Mouse (Mus musculus): ENCODE data around the gene Lrrc66. TPM values are rescaled to one million over a fixed set of nuclear protein-coding genes. Genes with fewer than 3 reads are reported as not detected.

Gene Lrrc66
- total RNA-seq, 1 experiment = not detected

DNA sequence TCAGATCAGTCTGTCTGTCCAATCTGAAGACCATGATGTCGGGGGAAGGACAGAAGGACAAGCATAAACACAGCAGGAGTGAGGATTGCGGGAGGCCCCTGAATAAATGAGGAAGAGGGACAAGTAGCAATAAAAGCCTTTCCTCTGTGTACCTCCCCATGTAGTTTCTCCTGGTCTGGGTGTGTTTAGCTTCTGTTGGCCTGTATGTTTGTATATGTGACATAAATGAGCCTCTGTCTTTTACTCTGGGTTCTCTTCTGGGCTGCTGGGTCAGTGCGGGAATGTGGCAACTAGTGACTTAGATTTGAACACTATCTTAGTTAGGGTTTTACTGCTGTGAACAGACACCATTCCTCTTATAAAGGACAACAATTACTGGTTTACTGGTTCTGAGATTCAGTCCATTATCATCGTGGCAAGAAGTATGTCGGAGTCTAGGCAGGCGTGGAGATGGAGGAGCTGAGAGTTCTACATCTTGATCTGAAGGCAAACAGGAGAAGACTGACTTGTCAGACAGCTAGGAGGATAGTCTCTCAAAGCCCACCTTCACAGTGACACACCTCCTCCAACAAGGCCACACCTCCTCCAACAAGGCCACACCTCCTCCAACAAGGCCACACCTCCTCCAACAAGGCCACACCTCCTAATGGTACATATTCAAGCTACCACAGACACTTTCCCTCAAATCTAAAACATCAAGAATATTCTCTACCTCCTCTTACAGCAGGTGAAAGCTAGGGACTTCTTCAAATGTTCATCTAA is 60.8 kb downstream of the Lrrc66 start:
- H3K4me3 ChIP-seq (ENCODE audit: insufficient read depth in 1 of 2, low read depth in 1 of 2, low read length in 2 of 2, poor library complexity in 1 of 2, severe bottlenecking in 1 of 2) = no peak overlapping the region
- H3K9me3 ChIP-seq (ENCODE audit: control insufficient read depth, insufficient read depth, low read depth, low read length) = no peaks in the 10 kb centered on the region
- H3K36me3 ChIP-seq (ENCODE audit: control insufficient read depth, insufficient read depth, low read length, poor library complexity, severe bottlenecking) = no peaks in the 10 kb centered on the region
- TF ChIP-seq ZC3H11A (IDR thresholded peaks at IDR 0.05; ENCODE audit: borderline replicate concordance, low read depth, low read length) = no peak
- no peak for TF ChIP-seq HCFC1 (IDR thresholded peaks at IDR 0.05; ENCODE audit: borderline replicate concordance, insufficient read depth, low read length)
- no peak for TF ChIP-seq MAFK (IDR thresholded peaks at IDR 0.05; ENCODE audit: insufficient read depth, low read depth, low read length)
- TF ChIP-seq CHD2 (IDR thresholded peaks at IDR 0.05; ENCODE audit: low read depth, low read length) = no peak
- TF ChIP-seq ZNF384 (IDR thresholded peaks at IDR 0.05; ENCODE audit: low read depth, low read length) = no peak
- H3K4me1 ChIP-seq (ENCODE audit: control insufficient read depth in 2 of 2, insufficient read depth in 2 of 2, low read length in 2 of 2, poor library complexity in 1 of 2) = no peaks in the 10 kb centered on the region; a peak in 1 of 4 replicates
- no peak for DNase-seq (ENCODE audit: low read depth, low spot score)
- no peak overlapping the region for H3K27ac ChIP-seq (ENCODE audit: insufficient read depth, low read depth, low read length, poor library complexity, severe bottlenecking)
- in situ Hi-C loops (cut with MboI; ENCODE audit: low sequenced_read_pairs in 2 of 2, unreplicated experiment in 2 of 2) = no loop called here
- no peak overlapping the region for H3K9ac ChIP-seq (ENCODE audit: insufficient read depth, low read depth, low read length, poor library complexity, severe bottlenecking)

DNA sequence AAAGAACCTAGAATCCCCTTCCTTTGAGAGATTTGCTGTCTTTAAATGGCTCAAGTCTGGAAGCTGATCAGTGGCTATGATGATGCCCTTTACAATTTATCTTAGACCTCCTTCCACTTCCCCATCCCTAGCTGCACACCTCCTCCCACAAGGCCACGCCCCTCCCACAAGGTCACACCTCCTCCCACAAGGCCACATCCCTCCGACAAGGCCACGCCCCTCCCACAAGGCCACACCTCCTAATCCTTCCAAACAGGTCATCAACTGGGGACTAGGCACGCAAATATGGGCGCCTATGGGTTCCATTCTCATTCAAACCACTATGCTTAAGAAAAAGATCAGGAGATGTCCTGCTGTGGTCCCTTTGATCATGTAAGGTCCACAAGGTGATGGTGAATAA is 63.1 kb downstream of the Lrrc66 start:
- no peaks in the 10 kb centered on the region for H3K36me3 ChIP-seq (ENCODE audit: control insufficient read depth, insufficient read depth, low read length, poor library complexity, severe bottlenecking)

DNA sequence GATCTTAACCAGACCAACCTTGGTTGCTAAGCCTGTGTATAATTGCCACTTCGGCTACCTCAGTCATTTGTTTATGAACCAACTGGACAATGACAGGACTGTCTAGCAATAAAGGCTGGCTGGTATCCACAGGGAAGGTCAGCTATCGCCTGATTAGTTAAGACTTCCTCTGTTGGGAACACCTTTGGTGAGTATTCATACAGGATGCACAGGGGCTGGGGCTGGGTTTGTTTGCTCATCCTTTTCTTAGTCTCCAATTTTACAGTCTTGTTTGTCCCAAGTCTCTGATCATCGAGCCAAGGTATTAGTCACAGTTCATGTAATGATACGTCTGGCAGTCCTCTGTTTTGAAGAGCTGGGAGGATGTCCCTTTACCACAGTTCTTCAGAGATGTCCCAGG is 65.4 kb downstream of the Lrrc66 start:
- TF ChIP-seq HCFC1 (IDR thresholded peaks at IDR 0.05; ENCODE audit: borderline replicate concordance, insufficient read depth, low read length) (no peak), ZC3H11A (IDR thresholded peaks at IDR 0.05; ENCODE audit: borderline replicate concordance, low read depth, low read length) (no peak), CHD2 (IDR thresholded peaks at IDR 0.05; ENCODE audit: low read depth, low read length) (no peak), ZNF384 (IDR thresholded peaks at IDR 0.05; ENCODE audit: low read depth, low read length) (no peak), MAFK (IDR thresholded peaks at IDR 0.05; ENCODE audit: insufficient read depth, low read depth, low read length) (no peak)
- no peaks in the 10 kb centered on the region for H3K36me3 ChIP-seq (ENCODE audit: control insufficient read depth, insufficient read depth, low read length, poor library complexity, severe bottlenecking)
- DNase-seq (ENCODE audit: low read depth, low spot score) = no peak
- H3K27ac ChIP-seq (ENCODE audit: insufficient read depth, low read depth, low read length, poor library complexity, severe bottlenecking) = no peak overlapping the region
- in situ Hi-C loops (cut with MboI; ENCODE audit: low sequenced_read_pairs in 2 of 2, unreplicated experiment in 2 of 2) = no loop called here
- no peak overlapping the region for H3K9ac ChIP-seq (ENCODE audit: insufficient read depth, low read depth, low read length, poor library complexity, severe bottlenecking)
- no peaks in the 10 kb centered on the region; a peak in 1 of 4 replicates for H3K4me1 ChIP-seq (ENCODE audit: control insufficient read depth in 2 of 2, insufficient read depth in 2 of 2, low read length in 2 of 2, poor library complexity in 1 of 2)
- no peak overlapping the region for H3K4me3 ChIP-seq (ENCODE audit: insufficient read depth in 1 of 2, low read depth in 1 of 2, low read length in 2 of 2, poor library complexity in 1 of 2, severe bottlenecking in 1 of 2)
- no peaks in the 10 kb centered on the region for H3K9me3 ChIP-seq (ENCODE audit: control insufficient read depth, insufficient read depth, low read depth, low read length)

More for the DNA sequence above, 63.1 kb downstream of the Lrrc66 start:
- H3K9ac ChIP-seq (ENCODE audit: insufficient read depth, low read depth, low read length, poor library complexity, severe bottlenecking) = no peak overlapping the region
- in situ Hi-C loops (cut with MboI; ENCODE audit: low sequenced_read_pairs in 2 of 2, unreplicated experiment in 2 of 2) = no loop called here
- no peak for TF ChIP-seq HCFC1 (IDR thresholded peaks at IDR 0.05; ENCODE audit: borderline replicate concordance, insufficient read depth, low read length)
- TF ChIP-seq ZNF384 (IDR thresholded peaks at IDR 0.05; ENCODE audit: low read depth, low read length) = no peak
- TF ChIP-seq ZC3H11A (IDR thresholded peaks at IDR 0.05; ENCODE audit: borderline replicate concordance, low read depth, low read length) = no peak
- no peak for TF ChIP-seq MAFK (IDR thresholded peaks at IDR 0.05; ENCODE audit: insufficient read depth, low read depth, low read length)
- no peak for TF ChIP-seq CHD2 (IDR thresholded peaks at IDR 0.05; ENCODE audit: low read depth, low read length)
- H3K27ac ChIP-seq (ENCODE audit: insufficient read depth, low read depth, low read length, poor library complexity, severe bottlenecking) = no peak overlapping the region
- H3K4me3 ChIP-seq (ENCODE audit: insufficient read depth in 1 of 2, low read depth in 1 of 2, low read length in 2 of 2, poor library complexity in 1 of 2, severe bottlenecking in 1 of 2) = no peak overlapping the region
- no peaks in the 10 kb centered on the region for H3K9me3 ChIP-seq (ENCODE audit: control insufficient read depth, insufficient read depth, low read depth, low read length)
- DNase-seq (ENCODE audit: low read depth, low spot score) = peak; percentile 26
- no peaks in the 10 kb centered on the region; a peak in 1 of 4 replicates for H3K4me1 ChIP-seq (ENCODE audit: control insufficient read depth in 2 of 2, insufficient read depth in 2 of 2, low read length in 2 of 2, poor library complexity in 1 of 2)

DNA sequence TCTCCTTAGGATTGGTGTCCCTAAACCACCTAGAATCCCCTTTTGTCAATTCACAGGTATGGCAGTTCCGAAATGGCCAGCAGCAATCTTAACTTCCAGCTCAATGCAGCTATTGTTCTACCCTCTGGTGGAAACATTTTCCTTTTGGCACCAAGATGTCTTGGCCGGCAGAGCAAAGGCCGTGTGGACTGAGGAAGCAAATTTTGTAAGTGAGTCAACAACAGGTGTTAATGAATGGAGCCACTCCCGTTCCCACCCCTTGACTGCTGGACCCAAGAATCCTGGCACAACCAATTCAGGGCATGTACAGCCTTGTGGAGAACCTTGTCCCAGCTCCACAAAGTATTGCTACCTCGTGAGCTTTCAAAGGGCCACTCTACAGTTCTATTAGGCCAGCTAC is 66.2 kb downstream of the Lrrc66 start:
- Histone ChIP-seq H3K36me3 (ENCODE audit: control insufficient read depth, insufficient read depth, low read length, poor library complexity, severe bottlenecking) (0 out of 2 replicates have a peak, but pooled peaks cover 2% of the 10 kb centered on the region), H3K9ac (ENCODE audit: insufficient read depth, low read depth, low read length, poor library complexity, severe bottlenecking) (no peak overlapping the region), H3K27ac (ENCODE audit: insufficient read depth, low read depth, low read length, poor library complexity, severe bottlenecking) (no peak overlapping the region), H3K4me1 (ENCODE audit: control insufficient read depth in 2 of 2, insufficient read depth in 2 of 2, low read length in 2 of 2, poor library complexity in 1 of 2) (no peaks in the 10 kb centered on the region; a peak in 1 of 4 replicates), H3K4me3 (ENCODE audit: insufficient read depth in 1 of 2, low read depth in 1 of 2, low read length in 2 of 2, poor library complexity in 1 of 2, severe bottlenecking in 1 of 2) (no peak overlapping the region), H3K9me3 (ENCODE audit: control insufficient read depth, insufficient read depth, low read depth, low read length) (no peaks in the 10 kb centered on the region)
- TF ChIP-seq ZC3H11A (IDR thresholded peaks at IDR 0.05; ENCODE audit: borderline replicate concordance, low read depth, low read length) (no peak), CHD2 (IDR thresholded peaks at IDR 0.05; ENCODE audit: low read depth, low read length) (no peak), ZNF384 (IDR thresholded peaks at IDR 0.05; ENCODE audit: low read depth, low read length) (no peak), HCFC1 (IDR thresholded peaks at IDR 0.05; ENCODE audit: borderline replicate concordance, insufficient read depth, low read length) (no peak), MAFK (IDR thresholded peaks at IDR 0.05; ENCODE audit: insufficient read depth, low read depth, low read length) (no peak)
- DNase-seq (ENCODE audit: low read depth, low spot score) = no peak
- in situ Hi-C loops (cut with MboI; ENCODE audit: low sequenced_read_pairs in 2 of 2, unreplicated experiment in 2 of 2) = no loop called here

All from ES-E14 (cell line).